Mouse (Mus musculus) thymus, adult 2 months (tissue): Measurements from ENCODE around the gene Clpsl2.

ENCODE experiments used
- CTCF ChIP-seq: fragments of 200-500 bp; IDR thresholded peaks from 2 replicates; pipeline ENCODE4 v1.5.1; 2012; ENCODE audit warnings: mild to moderate bottlenecking, control low read depth, low read length, moderate library complexity, borderline replicate concordance; ENCODE audit not compliant: control insufficient read depth, poor library complexity, insufficient read depth; ENCODE audit errors: extremely low read depth
- POLR2A ChIP-seq: fragments of 200-500 bp; IDR thresholded peaks from 2 replicates; pipeline ENCODE4 v1.6.1; 2012; ENCODE audit warnings: mild to moderate bottlenecking, low read length, control low read depth, moderate library complexity; ENCODE audit not compliant: control insufficient read depth, poor library complexity, insufficient read depth; ENCODE audit errors: extremely low read depth

DNA sequence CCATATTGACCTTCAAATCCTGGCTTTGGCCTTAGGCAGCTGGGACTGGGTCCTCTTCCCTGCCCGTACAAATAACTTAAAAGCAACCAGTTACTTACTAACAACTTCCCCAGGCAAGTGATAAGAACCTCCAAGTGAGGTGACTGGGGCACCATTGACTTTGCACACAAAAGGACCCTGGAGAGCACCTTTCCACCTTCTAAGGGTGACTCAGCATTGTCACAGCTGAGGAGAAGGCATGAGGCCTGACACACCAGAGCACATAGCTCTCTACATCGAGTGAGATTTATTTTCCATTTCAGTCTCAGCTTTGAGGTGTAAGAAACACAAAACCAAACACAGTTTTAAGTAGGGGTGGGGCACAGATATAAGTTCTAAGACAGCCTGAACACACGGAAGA lies 41.4 kb downstream of the Clpsl2 start:
- TF ChIP-seq CTCF (no peak), POLR2A (no peak)
